Mouse (Mus musculus) embryonic fibroblast, embryonic 13.5 days (primary cell): ENCODE data around the gene Per1.

Source experiments
- CTCF ChIP-seq: IDR thresholded peaks from 2 replicates; pipeline ENCODE4 v1.5.1; 2011; ENCODE audit warnings: mild to moderate bottlenecking, control low read depth, low read length, moderate library complexity, borderline replicate concordance; ENCODE audit not compliant: insufficient read depth
- POLR2A ChIP-seq: IDR thresholded peaks from 2 replicates; pipeline ENCODE4 v1.6.1; 2011; ENCODE audit warnings: low read depth, mild to moderate bottlenecking, control low read depth, low read length, moderate library complexity

GRCm38 (mm10) chr11:69091566-69092385, 3.2 kb upstream of the Per1 start:
- TF ChIP-seq CTCF (no peak), POLR2A (no peak)
